Mouse (Mus musculus) T-helper 2 cell (primary cell): ENCODE data around the gene Clec2e.
"Not testable (repeated sequence)": the region's sequence is repeated elsewhere in the genome, so short reads cannot be mapped to it uniquely, and the experiment has no call there.

Experiments used
- in situ Hi-C: fragments of 300-600 bp; cut with MboI, MseI; formaldehyde crosslinking; loops from one replicate; pipeline ENCODE4 v1.15.1; 2025; ENCODE audit warnings: high pct_unique_total_duplicates

Clec2e gene

DNA sequence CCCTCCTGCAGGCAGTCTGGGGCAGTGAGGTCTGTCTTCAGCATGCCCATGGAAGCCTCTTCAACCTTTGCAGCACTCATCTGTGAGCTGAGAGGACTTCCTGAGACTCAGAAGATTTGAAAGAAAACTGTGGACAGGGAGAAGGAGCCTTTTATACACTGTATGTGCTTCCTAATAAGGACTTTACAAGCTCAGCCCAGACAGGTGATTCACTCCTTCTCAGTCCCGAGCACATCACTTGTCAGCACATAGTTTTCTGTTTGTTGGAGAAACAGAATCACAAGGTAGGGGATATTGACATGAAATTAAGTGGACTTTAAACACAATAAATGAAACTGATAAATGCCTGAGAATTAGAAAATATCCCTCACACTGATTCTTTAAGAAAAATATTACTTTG, at the start of gene Clec2e:
TSS of gene Clec2e (minus strand) at position 120 of the 400 bp plus-strand sequence.
- in situ Hi-C loops, result not testable (repeated sequence)

DNA sequence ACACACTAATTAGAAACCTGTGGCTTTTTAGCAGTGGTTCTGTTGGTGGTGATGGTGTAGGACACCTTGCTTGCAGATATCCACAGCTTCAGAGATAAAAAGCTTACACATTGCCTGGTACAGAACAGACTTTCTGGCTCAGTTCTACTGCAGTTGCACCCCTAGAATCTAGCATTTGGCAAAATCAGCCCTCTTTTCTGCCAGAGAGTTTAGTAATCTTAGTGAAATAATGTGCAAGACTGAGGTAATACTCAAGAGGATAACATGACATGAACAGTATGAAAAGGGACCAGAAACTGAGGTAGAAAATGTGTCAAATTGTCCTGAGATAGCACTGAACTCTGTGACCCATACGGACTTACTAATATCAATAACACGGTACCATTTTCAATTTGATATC, 46.1 kb upstream of the Clec2e start:
- in situ Hi-C loops, result no loop called here

DNA sequence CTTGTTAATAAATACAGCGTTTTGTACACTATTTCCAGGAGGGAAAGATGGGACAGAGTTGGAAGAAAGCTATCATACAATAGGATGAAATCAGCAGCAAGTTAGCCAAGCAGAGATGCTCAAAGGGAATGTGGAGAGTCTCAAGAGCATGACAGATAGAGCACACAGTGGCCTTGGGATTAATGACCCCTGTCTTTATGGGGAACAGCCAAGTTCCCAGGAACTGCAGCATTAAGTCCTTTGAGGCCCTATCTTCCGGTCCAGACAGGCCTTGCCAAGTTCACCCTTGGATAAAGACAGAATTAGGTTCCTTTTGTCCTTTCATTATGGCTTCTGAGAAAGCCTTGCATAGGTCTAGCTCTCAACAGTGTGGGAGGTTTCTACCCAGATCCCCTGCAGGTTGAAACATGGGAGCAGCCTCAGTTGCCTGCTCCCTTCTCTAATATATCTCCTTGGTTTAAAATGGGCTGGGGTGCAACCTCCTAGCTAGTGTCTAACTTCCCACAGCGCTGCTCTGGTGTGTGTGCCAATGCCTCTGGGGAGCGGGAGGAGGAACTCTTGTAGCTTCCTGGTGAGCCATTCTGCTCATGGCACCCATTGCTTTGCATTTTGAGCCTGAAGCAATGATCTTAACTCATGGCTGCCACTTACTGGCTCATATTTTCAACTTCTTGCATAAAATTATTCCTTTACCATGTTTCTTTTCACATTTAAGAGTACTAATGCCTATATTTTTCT, 32.1 kb upstream of the Clec2e start:
- in situ Hi-C loops, result no loop called here

DNA sequence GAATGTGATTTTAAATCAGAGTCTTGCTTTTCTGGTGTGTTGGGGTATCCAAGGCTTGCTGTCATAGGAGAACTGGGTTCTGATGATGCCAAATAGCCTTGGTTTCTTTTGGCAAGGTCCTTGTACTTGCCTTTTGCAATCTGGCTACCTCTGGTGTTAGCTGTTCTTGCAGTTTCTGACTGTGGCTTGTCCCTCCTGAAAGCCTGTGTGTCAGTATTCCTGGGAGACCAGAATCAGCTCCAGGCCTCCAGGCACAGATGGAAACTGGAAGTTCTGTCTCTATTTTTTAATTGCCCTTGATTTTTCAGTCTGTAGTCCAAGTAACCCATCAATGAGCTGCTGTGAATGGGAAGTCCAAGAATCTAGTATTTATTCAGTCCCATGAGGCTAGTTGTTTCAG, 26.1 kb upstream of the Clec2e start:
- in situ Hi-C loops, result no loop called here

DNA sequence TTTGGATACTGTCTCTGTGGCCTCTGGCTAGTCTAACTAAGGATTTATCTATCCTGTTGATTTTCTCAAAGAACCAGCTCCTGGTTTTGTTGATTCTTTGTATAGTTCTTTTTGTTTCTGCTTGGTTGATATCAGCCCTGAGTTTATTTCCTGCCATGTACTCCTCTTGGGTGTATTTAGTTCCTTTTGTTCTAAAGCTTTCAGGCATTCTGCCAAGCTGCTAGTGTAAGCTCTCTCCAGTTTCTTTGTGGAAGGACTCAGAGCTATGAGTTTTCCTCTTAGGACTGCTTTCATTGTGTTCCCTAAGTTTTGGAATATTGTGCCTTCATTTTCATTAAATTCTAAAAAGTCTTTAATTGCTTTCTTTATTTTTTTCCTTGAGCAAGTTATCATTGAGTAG, 23.8 kb upstream of the Clec2e start:
- in situ Hi-C loops, result not testable (repeated sequence)

DNA sequence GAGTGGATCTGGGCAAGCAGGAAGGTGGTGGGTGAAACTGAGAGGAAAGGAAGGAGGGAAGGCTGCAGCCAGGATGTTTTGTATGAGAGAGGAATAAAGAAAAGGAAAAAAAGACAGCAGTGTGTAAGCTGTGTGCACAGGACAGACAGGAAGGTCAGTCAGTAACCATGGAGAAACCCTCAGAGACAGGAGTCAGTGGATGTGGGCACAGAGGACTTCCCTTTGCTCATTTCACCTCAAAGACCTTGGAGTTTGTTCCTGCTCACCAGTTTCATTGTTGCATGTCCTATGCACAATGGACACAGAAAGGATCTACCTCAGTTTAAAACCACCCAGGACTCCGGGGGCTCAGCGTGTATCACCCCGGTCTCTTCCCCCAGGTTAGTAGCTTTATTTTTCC, 15.5 kb upstream of the Clec2e start:
- in situ Hi-C loops, result no loop called here

DNA sequence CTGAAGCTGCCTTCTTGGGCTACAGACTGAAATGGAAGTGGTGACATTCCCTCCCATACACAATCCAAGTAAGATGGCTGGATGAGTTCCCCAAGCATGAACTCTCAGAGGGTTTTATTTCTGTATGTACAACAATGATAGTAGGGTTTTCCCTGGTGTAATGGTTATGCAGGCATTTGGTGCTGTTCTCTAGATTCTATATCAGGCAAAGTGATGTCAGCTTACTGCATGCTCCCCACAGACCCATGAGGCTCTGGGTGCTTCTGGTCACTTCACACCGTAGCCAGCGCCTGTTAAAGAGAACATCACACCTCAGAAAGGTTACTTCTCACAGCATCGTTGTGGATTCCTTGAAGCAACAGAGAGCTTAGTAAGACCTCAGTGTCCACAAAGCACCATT, 13.5 kb upstream of the Clec2e start:
- in situ Hi-C loops, result not testable (repeated sequence)

DNA sequence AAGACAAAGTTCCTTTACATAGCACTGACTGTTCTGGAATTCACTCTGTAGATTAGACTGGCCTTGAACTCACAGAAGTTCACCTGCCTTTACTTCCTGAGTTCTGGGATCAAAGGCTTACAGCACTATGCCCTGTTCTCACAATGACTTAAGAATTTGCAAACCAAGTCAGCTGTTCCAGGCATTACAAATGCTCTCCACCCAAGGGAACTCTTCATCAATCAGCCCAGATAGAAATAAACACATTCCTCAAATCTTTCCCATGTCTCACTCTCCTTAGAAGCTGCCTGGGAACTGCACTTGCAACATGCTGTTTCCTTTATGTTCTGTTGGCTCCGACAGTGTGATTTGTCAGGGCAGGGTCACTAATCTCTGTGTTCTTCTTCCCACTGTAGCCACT, 13.1 kb upstream of the Clec2e start:
- in situ Hi-C loops, result no loop called here

DNA sequence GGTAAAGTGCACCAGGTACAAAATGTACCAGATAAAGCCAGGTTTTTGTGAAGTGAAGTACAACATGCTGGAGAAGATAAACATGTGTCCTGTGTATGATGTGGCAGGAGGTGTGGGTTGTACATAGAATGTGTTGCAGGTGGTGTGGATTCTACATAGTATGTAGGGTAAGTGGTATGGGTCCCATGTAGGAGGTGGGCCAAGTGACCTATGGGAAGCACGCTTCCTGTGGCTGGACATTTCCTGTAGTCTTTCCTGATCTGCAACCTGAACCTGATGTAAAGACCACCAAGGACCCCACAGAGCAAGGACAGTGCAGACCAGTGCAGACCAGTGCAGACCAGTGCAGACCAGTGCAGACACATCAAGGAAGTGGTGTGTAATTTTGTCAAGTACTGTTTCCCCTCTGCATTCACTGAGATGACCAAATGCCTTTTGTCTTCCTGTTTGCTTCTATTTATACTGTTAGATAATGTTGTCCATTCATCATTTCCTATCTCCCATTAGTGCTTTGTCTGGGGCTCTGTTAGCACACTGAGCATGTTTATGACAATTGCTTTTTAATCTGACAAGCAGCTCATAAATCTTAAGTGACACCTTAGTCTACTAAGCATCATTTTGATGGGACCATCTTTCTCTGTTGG, 12.4 kb upstream of the Clec2e start:
- in situ Hi-C loops, result no loop called here

DNA sequence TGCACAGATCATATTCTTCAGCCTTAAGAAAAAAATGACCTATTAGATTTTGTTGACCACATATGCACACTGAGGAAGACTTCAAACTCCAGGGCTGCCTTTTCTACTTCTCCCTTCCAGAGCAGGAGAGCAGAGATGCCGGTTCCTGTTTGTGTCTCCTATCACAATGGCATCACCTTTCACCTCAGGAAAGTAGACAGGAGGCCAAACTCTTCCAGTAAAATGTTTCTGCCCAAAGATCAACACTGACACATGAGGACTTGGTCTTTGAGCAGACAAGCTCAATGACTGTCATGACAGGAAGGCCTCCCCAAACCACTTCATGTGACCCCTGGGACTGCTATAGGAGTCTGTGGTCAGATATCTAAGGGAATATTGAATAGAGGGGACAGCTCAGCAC, 11.8 kb upstream of the Clec2e start:
- in situ Hi-C loops, result no loop called here

DNA sequence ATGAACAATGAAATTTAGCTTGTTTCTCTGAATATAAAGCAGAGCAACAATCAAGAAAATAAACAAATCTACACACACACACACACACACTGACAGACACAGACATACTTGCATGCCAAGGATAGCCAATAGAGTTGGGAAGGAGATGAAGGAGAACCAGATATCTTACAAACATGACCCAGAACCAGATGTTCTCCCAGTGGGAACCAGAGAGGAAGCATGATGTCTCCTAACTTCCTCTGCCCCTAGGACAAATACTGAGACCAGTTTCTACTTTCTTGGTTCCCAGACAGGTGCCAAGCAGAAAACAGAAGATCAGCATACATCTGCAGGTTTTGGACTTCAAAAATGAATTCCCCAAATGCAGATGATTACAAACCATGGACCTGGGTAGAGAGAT, 7.2 kb upstream of the Clec2e start:
- in situ Hi-C loops, result no loop called here

DNA sequence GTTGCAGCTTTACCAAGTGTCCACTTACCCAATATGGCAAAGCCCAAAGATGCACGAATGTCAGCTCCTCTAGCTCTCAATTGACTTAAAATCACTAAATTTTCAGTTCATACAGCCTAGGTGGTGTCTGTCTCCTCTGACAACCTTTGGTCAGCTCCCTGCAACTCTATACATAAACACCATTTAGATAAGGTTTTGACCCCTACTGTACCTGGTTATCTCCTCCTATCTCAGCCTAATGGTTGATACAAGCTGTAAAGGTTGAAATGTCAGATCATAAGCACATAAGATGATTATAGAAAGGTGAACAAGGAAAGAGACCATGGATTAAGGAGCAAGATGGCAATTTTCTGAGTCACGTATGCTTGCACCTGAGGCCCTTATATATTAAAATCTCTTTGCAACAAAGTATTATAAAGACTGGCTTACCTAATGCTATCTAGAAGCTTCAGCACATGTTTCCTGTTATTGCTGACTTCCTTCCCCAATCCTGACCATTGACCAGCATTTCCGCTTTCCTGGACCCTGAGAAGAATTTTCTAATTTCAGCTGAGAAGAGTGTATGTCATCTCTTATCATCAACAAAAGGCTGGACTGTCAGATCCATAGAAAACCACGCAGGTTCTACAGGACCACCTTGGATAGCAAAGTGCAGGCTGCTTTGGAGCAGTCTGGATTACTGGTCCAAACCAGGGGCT, 2.3 kb upstream of the Clec2e start:
- in situ Hi-C loops, result no loop called here

DNA sequence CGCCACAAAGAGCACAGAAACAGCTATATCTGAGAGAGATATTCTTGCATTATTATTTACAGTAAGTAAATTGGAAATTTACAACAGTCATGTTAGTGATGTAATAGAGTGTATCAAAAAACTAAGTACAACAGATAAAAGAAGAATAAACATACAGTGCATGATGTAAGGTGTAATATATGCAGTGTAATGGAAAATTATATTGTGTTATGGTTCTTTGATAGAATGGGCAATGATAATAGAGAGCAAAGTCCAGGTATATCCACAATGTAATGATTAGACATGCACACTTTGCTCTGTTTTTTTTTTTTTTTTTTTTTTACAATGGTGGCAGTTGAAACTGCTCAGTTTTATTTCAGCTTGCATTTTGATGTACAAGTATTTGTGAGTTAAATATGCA, 891 bp upstream of the Clec2e start:
- in situ Hi-C loops, result no loop called here

DNA sequence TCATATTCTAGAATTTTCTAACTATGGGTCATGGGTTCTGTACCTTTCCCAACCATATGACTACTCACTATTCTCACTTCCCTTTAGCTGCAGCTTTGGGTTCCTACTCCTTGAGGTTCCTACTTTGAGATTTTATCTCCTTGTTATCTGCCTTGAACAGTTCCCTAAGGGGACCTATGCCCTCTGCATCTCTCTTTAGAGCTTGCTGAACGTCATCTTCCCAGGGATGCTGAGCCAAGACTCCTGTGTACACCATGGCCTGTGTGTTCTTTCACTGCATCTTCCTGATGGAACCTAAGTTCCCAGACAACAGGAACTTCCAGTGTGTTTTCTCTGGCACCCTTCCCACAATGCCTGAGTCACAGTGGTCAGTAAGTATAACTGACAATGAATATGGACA, 2.8 kb downstream of the Clec2e start:
- in situ Hi-C loops, result loop anchor here (5.0 kb wide), 1 partner anchor 154 kb away; no protein-coding TSS in a partner anchor

DNA sequence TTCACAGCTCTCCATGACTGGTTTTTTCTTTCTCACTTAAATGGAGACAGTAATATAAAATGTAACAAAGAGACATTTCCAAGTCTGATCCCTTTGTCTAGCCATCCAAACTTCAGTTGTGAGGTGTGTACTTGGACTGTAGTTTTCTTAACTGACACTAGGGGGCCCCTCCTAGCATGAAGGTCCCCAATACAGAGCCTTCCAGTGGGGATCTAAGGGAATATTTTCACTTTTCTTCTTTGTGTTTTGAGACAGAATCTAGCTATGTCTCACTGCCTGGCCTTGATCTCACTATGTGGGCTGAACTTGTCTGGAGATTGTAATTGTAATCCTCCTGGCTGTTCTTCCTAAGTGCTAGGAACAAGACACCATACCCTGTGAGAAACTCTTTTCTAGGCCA, 5.5 kb downstream of the Clec2e start:
- in situ Hi-C loops, result loop anchor here (5.0 kb wide), 1 partner anchor 157 kb away; no protein-coding TSS in a partner anchor

DNA sequence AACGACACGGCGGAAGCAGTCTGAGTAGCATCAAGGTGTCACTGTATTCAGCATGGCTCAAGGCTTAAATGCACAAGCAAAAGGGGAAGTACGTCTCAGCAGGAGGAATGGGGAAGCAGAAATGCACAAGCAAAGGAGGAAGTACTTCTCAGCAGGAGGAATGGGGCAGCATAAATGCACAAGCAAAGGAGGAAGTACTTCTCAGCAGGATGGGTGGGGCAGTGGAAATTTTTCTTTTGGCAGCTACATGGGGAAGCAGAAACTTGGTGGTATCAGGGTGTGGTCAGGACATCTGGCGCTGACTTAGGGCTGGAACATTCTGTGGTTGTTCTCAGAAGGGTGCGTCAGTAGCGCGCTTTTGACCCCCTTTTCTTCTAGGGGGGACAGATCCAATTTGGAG, 12.1 kb downstream of the Clec2e start:
- in situ Hi-C loops, result not testable (repeated sequence)

DNA sequence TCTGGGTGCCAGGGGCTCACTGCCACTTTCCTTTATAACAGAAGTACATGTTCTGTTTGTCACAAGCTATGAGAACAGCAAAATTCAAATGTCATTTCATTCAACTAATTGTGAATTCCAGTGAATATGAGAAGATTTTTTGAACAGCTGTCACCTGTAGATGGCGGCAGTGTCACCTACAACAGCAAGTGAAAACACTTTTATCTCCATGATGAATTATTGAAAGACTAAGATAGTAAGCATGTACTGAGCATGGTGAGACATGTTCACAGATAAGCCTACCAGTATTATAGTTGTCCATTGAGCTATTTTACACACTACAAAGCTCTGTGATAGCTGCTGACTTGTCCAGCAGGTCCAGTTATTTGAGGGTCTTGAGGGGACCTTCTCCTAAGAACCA, 12.6 kb downstream of the Clec2e start:
- in situ Hi-C loops, result no loop called here

DNA sequence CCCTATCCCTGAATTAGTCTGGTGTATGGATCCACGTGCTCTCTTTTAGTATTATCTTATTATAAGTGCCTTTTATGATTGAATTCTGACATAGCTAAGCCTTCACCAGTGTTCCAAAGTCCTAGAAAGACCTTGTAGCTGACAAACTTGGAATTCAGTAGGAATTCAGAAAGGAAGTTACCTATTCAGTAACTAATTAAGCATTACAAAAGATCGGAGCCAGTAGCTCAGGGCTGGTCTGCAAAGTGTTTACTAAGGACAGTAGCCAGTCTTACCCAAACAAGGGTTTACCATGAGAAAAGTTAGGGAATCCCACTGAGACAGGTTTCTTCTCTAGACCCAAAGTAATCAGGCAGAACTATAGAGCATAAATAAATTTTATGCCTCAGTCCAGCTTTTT, 14.7 kb downstream of the Clec2e start:
- in situ Hi-C loops, result not testable (repeated sequence)

DNA sequence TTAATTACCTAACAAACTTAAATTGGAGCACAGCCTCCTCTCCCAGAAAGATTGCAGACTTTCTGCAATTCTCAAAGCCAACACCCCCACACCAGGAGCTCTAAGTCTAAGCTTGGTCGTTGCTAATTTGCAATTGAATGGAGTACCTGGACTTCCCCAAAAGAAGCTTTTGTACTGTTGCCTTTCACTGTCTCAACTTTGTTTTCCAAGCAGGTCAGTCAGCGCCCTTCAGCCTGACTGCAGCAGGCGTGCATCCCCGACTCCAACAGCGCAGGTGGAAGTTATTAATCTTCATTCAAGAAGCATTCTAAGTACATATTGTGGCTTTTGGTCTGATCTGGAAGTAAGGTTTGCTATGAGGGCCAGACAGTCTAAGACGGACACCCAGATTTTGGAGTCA, 15.6 kb downstream of the Clec2e start:
- in situ Hi-C loops, result no loop called here

DNA sequence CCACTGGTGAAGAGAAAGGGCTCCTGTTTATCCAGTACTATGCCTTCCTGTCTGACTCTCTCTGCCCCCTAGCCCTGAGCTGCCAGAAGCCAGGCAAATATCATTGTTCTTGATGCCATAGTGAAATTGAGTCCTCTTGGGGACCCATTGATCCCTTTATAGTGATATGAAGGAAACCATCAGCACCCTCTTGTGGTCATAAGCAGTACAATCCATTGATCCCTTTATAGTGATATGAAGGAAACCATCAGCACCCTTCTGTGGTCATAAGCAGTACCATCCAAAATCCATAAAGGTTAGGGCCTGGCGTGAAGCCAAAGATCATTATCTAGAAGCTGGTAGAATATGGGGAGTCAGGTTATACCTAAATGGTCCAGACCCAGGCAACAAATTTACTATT, 33.7 kb downstream of the Clec2e start:
- in situ Hi-C loops, result loop anchor here (5.0 kb wide), 2 partner anchors 215 to 295 kb away; no protein-coding TSS in a partner anchor

DNA sequence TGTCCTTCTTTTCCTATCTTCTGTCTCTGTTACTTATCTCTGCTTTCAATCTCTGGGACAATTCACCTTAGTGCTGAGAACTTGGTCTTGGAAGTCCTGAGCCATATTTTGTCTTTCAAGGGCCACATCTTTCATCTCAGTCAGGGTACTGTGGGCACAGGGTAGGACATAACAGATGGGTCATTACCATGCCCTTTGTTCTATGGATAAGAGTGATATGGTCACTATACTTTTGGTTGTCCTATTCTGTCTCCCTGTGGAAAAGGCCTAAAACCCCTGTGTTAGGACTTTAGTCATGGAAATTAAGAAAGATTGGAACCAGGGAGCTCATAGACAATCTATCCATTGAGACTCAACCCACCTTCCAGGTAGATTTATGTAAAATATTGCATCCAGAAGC, 34.2 kb downstream of the Clec2e start:
- in situ Hi-C loops, result loop anchor here (5.0 kb wide), 2 partner anchors 214 to 296 kb away; no protein-coding TSS in a partner anchor

DNA sequence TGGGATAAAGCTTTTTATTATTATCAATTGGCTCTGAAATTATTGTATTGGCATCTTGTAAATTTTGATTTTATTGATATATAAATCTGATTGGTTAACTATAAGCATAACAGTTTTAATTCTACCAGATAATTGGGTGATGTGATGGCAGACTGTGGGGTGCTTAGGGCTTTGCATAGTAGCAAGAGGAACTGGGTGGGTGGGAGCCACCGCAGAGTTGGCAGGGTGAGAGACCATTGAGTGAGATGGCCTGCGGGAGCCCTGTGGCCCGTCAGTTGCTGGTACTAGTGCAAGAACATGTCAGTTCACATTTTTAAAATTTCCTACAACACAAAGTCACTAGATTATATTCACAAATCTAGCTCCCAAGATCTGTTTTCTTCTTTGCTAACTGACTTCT, 34.9 kb downstream of the Clec2e start:
- in situ Hi-C loops, result loop anchor here (5.0 kb wide), 2 partner anchors 214 to 296 kb away; no protein-coding TSS in a partner anchor
